Mouse (Mus musculus) large intestine, adult 2 months (tissue): ENCODE results near the gene Rab4b. TPM values are rescaled to one million over a fixed set of nuclear protein-coding genes. Genes with fewer than 3 reads are reported as not detected.

ENCODE experiments used
- DNase-seq: peaks from one replicate; pipeline ENCODE4 v3.0.0-alpha.2; 2012; ENCODE audit warnings: low read depth, low spot score
- WGBS: fragments of 180-500 bp; shearing (Covaris S2); methylation state at CpG from one replicate; pipeline ENCODE4 v1.1.7; 2018; 5-methylcytosine and 5-hydroxymethylcytosine counted together
- polyA plus RNA-seq: library from polyadenylated mRNA; depleted of rRNA; stranded (reverse); fragments of >200 nt; gene quantifications from 2 replicates; pipeline ENCODE4 v1.2.3, GENCODE M21; 2012; rRNA removed

Rab4b gene
- polyA plus RNA-seq, 1 experiment = 80.9 TPM

GRCm38 (mm10) chr7:27124305-27124832 is 54.3 kb downstream of the Rab4b start:
- DNase-seq = no peak
- 76% methylated on average over 5 of the region's 5 CpGs for whole genome bisulfite sequencing

GRCm38 (mm10) chr7:27119676-27120075 is 59.0 kb downstream of the Rab4b start, which contains the start of gene Cyp2f2:
TSS of gene Cyp2f2 (plus strand) at chr7:27119909.
- peak; percentile 50 for DNase-seq

Other genes starting within 250 kb of the Rab4b start
- gene Cyp2a22, start 239.5 kb downstream of the Rab4b start, polyA plus RNA-seq = not detected in 2 replicates
- gene Cyp2a12, start 149.8 kb downstream of the Rab4b start, polyA plus RNA-seq = not detected in 2 replicates
- 0.18 and 0.22 TPM in 2 replicates for gene Cyp2f2, start 59.0 kb downstream of the Rab4b start, polyA plus RNA-seq
- not detected in 2 replicates for gene Cyp2t4, start 25.2 kb downstream of the Rab4b start, polyA plus RNA-seq
- gene Egln2, start 12.1 kb downstream of the Rab4b start, polyA plus RNA-seq = 80.6 and 86.7 TPM in 2 replicates
- not detected in 2 replicates for gene Gm21983, start 2.2 kb upstream of the Rab4b start, polyA plus RNA-seq
- 0.85 and 2.2 TPM in 2 replicates for gene Mia, start 2.3 kb upstream of the Rab4b start, polyA plus RNA-seq
- gene BC024978, start 16.9 kb upstream of the Rab4b start, polyA plus RNA-seq = 10.9 and 11.1 TPM in 2 replicates
- 168 and 170 TPM in 2 replicates for gene Snrpa, start 17.4 kb upstream of the Rab4b start, polyA plus RNA-seq
- 27.3 and 32.7 TPM in 2 replicates for gene Itpkc, start 49.8 kb upstream of the Rab4b start, polyA plus RNA-seq
- gene Coq8b, start 54.1 kb upstream of the Rab4b start, polyA plus RNA-seq = 31.9 and 34.1 TPM in 2 replicates
- 6.4 and 6.6 TPM in 2 replicates for gene Numbl, start 79.5 kb upstream of the Rab4b start, polyA plus RNA-seq
- 71.2 and 75.4 TPM in 2 replicates for gene Ltbp4, start 158.8 kb upstream of the Rab4b start, polyA plus RNA-seq
- 59.9 and 78.1 TPM in 2 replicates for gene Shkbp1, start 177.1 kb upstream of the Rab4b start, polyA plus RNA-seq
- 0.22 TPM in 1 of 2 replicates, not detected in the other for gene Gm20479, start 178.5 kb upstream of the Rab4b start, polyA plus RNA-seq